Mouse (Mus musculus) MEL-GATA-1-ER (cell line): ENCODE results near the gene Gm37419.

Source experiments
- DNase-seq: peaks from one replicate; pipeline ENCODE4 v3.0.0-alpha.2; 2012; ENCODE audit warnings: low read depth; ENCODE audit errors: extremely low read depth

Gene Gm37419

GRCm38 (mm10) chr16:23979446-23979845 is 8.8 kb upstream of the Gm37419 start:
- DNase-seq: no peak

- DNase-seq: no peak
These were observed 7.9 kb upstream of the Gm37419 start for GRCm38 (mm10) chr16:23980201-23980870.

GRCm38 (mm10) chr16:23980991-23981720 is 7.1 kb upstream of the Gm37419 start:
- no peak for DNase-seq

GRCm38 (mm10) chr16:23981925-23982851 is 6.1 kb upstream of the Gm37419 start:
- DNase-seq: no peak

- no peak for DNase-seq
These were observed 5.2 kb upstream of the Gm37419 start for GRCm38 (mm10) chr16:23982891-23983588.

GRCm38 (mm10) chr16:23984183-23984582 is 4.1 kb upstream of the Gm37419 start:
- DNase-seq: no peak

GRCm38 (mm10) chr16:23984760-23985466 is 3.4 kb upstream of the Gm37419 start:
- no peak for DNase-seq

- no peak for DNase-seq
These were observed 2.8 kb upstream of the Gm37419 start for GRCm38 (mm10) chr16:23985467-23985861.

- DNase-seq: no peak
These were observed 2.1 kb upstream of the Gm37419 start for GRCm38 (mm10) chr16:23986176-23986575.

GRCm38 (mm10) chr16:23986871-23987270 is 1.4 kb upstream of the Gm37419 start:
- no peak for DNase-seq

GRCm38 (mm10) chr16:23987341-23988156 is 733 bp upstream of the Gm37419 start:
- DNase-seq: no peak

- DNase-seq: no peak
These were observed 171 bp upstream of the Gm37419 start for GRCm38 (mm10) chr16:23988157-23988465.

GRCm38 (mm10) chr16:23989209-23990160 is 1.2 kb downstream of the Gm37419 start:
- no peak for DNase-seq

GRCm38 (mm10) chr16:23990161-23990970 is 2.1 kb downstream of the Gm37419 start:
- no peak for DNase-seq

GRCm38 (mm10) chr16:23991170-23991569 is 2.9 kb downstream of the Gm37419 start:
- no peak for DNase-seq

GRCm38 (mm10) chr16:23991846-23992580 is 3.7 kb downstream of the Gm37419 start:
- DNase-seq: no peak
